Mouse (Mus musculus) neural tube, postnatal 0 days (tissue): ENCODE results near the gene Clk4. TPM values are rescaled to one million over a fixed set of nuclear protein-coding genes. Genes with fewer than 3 reads are reported as not detected.

Experiments used
- polyA plus RNA-seq: library from polyadenylated mRNA; unstranded; fragments of >200 nt; fragmentation: Nextera tagmentation; extraction: Ambion mirVana; gene quantifications from 2 replicates; pipeline ENCODE4 v1.2.1, GENCODE M21; 2015

Gene Clk4
- 75.8 and 80.1 TPM in 2 replicates for polyA plus RNA-seq

DNA sequence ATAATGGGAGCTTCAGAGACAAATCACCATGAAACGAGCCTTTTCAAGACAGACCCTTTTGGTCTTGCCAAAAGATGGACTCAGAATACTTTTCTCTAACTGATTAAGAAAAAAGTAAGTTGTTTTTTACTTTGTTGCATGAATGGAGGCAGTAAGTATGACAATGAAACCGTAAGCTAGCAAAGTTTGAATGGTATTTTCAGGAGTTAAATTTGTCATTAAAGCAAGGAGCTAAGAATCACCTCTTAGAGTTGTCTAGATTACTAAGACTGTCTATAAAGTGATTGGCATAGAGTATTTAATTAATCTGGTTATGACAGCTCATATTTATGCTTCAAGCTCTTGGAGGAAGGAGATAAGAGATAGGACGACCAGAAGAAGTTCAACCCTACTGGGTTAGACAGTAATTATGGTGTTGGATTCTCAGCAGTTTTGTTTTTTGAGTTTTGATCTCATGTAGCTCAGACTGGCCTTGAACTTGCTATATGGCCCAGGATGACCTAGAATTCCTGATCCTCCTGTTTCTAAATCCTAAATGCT lies at the start of gene Clk4:
TSS of gene Clk4 (plus strand) at position 51 of the 540 bp plus-strand sequence.

DNA sequence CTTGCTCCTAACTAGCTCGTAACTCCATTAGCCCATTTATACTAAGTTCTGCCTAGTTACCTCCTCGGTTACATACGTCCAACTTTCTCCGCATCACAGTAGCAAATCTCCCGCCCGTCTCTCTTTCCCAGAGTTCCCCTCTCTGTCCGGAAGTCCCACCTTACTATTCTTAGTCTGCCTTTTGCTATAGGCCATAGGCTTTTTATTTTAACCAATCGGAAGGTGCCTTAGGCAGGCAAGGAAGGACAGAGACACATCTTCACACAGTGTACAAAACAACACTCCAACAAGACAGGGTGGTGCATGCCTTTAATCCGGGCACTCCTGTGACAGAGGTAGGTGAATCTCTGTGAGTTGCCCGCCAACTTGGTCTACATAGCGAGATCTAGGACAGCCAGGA lies 41.2 kb upstream of the Clk4 start, which contains the start of gene Gm12569:
TSS of gene Gm12569 (plus strand) at position 166 of the 400 bp plus-strand sequence.

DNA sequence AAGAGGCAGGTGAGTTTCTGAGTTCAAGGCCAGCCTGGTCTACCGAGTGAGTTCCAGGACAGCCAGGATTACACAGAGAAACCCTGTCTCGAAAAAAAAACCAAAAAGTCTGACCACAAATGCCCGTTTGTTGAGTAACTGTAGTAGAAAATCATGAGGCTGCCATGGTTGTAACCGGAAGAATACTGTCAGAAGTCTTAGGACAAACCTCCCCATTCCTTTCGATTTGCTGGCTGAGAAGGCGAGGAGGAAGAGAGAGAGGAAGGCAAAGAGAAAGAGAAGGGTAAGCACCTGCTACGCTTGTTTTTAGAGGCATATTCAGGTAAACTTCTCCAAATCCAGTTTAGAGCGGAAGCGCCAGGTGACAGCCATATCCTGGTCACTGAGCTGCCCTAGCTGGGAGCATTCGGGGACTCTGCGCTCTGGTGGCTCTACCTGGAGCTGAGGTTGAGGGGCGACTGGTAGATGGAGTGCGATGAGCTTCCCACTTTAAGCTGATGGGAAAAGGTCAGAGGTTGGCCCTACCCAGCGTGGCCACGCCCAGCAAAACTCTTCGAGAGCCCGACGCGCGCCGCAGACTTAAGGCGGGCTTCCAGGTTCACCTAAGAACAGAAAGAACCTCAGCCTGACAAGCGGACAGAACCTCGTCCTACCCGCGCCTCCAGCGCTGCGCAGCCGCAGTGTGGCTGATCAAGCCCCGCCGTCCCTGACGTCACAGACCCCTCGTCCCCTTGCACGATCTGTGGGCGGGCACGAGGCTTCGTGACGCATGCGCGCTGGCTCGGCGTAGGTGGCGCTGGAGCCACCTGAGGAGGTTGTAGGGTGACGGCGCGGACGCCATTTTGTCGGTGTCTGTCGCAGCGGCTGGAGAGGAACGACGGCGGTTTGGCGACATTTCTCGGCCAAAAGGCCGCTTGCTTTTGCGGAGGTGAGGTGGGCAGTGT lies 1.1 kb downstream of the Clk4 start, which contains the start of gene BC049762:
TSS of gene BC049762 (minus strand) at position 705 of the 944 bp plus-strand sequence.

DNA sequence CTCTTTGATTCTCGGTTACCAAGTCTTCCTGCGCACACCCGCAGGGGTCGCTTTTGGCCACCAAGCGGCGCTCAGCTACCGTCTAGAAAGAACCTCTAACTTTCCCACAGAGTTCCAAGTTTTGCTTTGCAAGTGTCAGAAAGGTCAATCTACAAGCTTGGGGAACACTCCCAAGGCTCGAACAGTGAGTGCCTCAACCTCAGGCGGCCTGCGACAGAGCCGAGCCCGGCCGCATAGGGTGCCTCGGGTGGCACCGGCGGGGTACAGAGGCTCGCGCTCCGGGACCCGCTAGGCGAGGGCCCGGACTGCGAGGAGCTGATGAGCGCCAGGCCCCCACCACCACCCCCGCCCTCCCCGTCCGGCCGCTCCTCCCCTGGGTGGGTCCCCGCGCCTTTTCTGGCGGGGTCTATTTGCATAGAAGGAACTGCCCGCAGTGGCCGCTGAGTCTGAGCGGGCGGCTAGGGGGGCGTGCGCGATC lies 28.1 kb downstream of the Clk4 start, which contains the start of gene Col23a1:
TSS of gene Col23a1 (plus strand) at position 357 of the 478 bp plus-strand sequence.

Other genes with a start within 250 kb of the Clk4 start
- not detected in 2 replicates for gene Olfr54, start 247.5 kb upstream of the Clk4 start, polyA plus RNA-seq
- not detected in 2 replicates for gene Olfr1375, start 213.6 kb upstream of the Clk4 start, polyA plus RNA-seq
- 8.6 and 11.6 TPM in 2 replicates for gene Zfp354a, start 202.5 kb upstream of the Clk4 start, polyA plus RNA-seq
- gene Gm12569, start 41.3 kb upstream of the Clk4 start, polyA plus RNA-seq = not detected in 2 replicates
- 0.32 and 0.35 TPM in 2 replicates for gene BC049762, start 1.3 kb downstream of the Clk4 start, polyA plus RNA-seq
- gene Col23a1, start 28.2 kb downstream of the Clk4 start, polyA plus RNA-seq = 16.5 and 17.1 TPM in 2 replicates